In genomic region chr4:122960321-122961099, GRCm38 (mm10) we compare ENCODE assay signal across 8 mouse cellular contexts. TPM values are rescaled to one million over a fixed set of nuclear protein-coding genes. Genes with fewer than 3 reads are reported as not detected.
DNase-seq lines count a peak whose midpoint lies in the region; ATAC-seq and TF ChIP-seq lines count a peak whose summit lies in the region.

No protein-coding gene starts in this region.

- H3K4me1 ChIP-seq in heart, embryonic 12.5 days (replicated peaks): peaks cover 38% of the 10 kb centered on the region
- peaks cover 6% of the 10 kb centered on the region for H3K4me1 ChIP-seq in embryonic fibroblast, embryonic 13.5 days (ENCODE audit: control insufficient read depth, insufficient read depth, low read length)
- peaks cover 35% of the 10 kb centered on the region for H3K4me1 ChIP-seq in midbrain, embryonic 15.5 days

- H3K4me3 ChIP-seq in heart, embryonic 12.5 days: peak overlapping the region; percentile 54
- H3K4me3 ChIP-seq in embryonic fibroblast, embryonic 13.5 days (ENCODE audit: insufficient read depth, low read length): peak overlapping the region; percentile 91
- peak overlapping the region; percentile 72 for H3K4me3 ChIP-seq in midbrain, embryonic 15.5 days

- DNase-seq in heart, postnatal 25 days (ENCODE audit: low spot score): no peak
- DNase-seq in ES-CJ7 (ENCODE audit: low read depth, low spot score): peak; percentile 47
- peak; percentile 32 to 37 for DNase-seq in kidney, postnatal 4 days
- no peak for DNase-seq in spleen, postnatal 10 days (ENCODE audit: low spot score in 2 of 2)
- DNase-seq in natural killer cell, adult 2 months (ENCODE audit: low spot score in 2 of 2): no peak

- TF ChIP-seq CTCF in embryonic fibroblast, embryonic 13.5 days (IDR thresholded peaks at IDR 0.05; ENCODE audit: borderline replicate concordance, insufficient read depth, low read length): no peak

- no peaks in the 10 kb centered on the region for H3K9me3 ChIP-seq in heart, embryonic 12.5 days (replicated peaks)
- no peaks in the 10 kb centered on the region for H3K9me3 ChIP-seq in midbrain, embryonic 15.5 days

- WGBS in heart, embryonic 12.5 days: under 1% methylated on average over 43 of the region's 43 CpGs
- WGBS in midbrain, embryonic 15.5 days: under 1% methylated on average over 43 of the region's 43 CpGs

- no peaks in the 10 kb centered on the region for H3K36me3 ChIP-seq in heart, embryonic 12.5 days
- H3K36me3 ChIP-seq in midbrain, embryonic 15.5 days (replicated peaks): no peaks in the 10 kb centered on the region

- H3K9ac ChIP-seq in heart, embryonic 12.5 days: peak overlapping the region; percentile 49
- peak overlapping the region; percentile 56 for H3K9ac ChIP-seq in midbrain, embryonic 15.5 days

- H3K4me2 ChIP-seq in heart, embryonic 12.5 days: peak overlapping the region; percentile 89
- peak overlapping the region; percentile 100 for H3K4me2 ChIP-seq in midbrain, embryonic 15.5 days

- intact Hi-C loops in heart, postnatal 25 days (cut with DNase I): no loop called here

- no peak for TF ChIP-seq POLR2A in embryonic fibroblast, embryonic 13.5 days (IDR thresholded peaks at IDR 0.05; ENCODE audit: low read depth, low read length)

- peak; percentile 20; the same call in 1 of the 2 replicates for ATAC-seq in heart, embryonic 12.5 days (ENCODE audit: insufficient number of reproducible peaks, low FRiP score)
- peak; percentile 76 for ATAC-seq in midbrain, embryonic 15.5 days (replicated peaks)

- H3K27ac ChIP-seq in heart, embryonic 12.5 days (ENCODE audit: poor library complexity, severe bottlenecking): no peak overlapping the region
- H3K27ac ChIP-seq in embryonic fibroblast, embryonic 13.5 days (ENCODE audit: insufficient read depth, low read length): no peak overlapping the region
- peak overlapping the region; percentile 58 for H3K27ac ChIP-seq in midbrain, embryonic 15.5 days

- peaks cover 68% of the 10 kb centered on the region for H3K27me3 ChIP-seq in heart, embryonic 12.5 days (replicated peaks)
- H3K27me3 ChIP-seq in midbrain, embryonic 15.5 days (replicated peaks): peaks cover 5% of the 10 kb centered on the region

RNA-seq across cellular contexts. Expression of gene Mfsd2a, which starts 0.5 kb away (rescaled TPM):
- polyA plus RNA-seq in heart, embryonic 12.5 days (2016; fragmentation: Nextera tagmentation; extraction: Ambion mirVana): 1.1 and 1.8 TPM in 2 replicates
- total RNA-seq in heart, postnatal 25 days (2021): not detected
- 2.8 and 4.3 TPM in 2 replicates for polyA plus RNA-seq in embryonic fibroblast, embryonic 13.5 days (2011; ENCODE audit: insufficient read length, low read depth, missing spikeins)
- 33.4 and 36.0 TPM in 2 replicates for polyA plus RNA-seq in midbrain, embryonic 15.5 days (2015; fragmentation: Nextera tagmentation; extraction: Ambion mirVana)

RNA-seq across cellular contexts. Expression of gene Mycl, which starts 34.9 kb away (rescaled TPM):
- polyA plus RNA-seq in heart, embryonic 12.5 days (2016; fragmentation: Nextera tagmentation; extraction: Ambion mirVana): 0.74 and 1.2 TPM in 2 replicates
- under 1 TPM; 0.08 to 0.53 TPM for total RNA-seq in heart, postnatal 25 days (2021)
- polyA plus RNA-seq in embryonic fibroblast, embryonic 13.5 days (2011; ENCODE audit: insufficient read length, low read depth, missing spikeins): 4.1 and 7.1 TPM in 2 replicates
- 83.1 and 86.7 TPM in 2 replicates for polyA plus RNA-seq in midbrain, embryonic 15.5 days (2015; fragmentation: Nextera tagmentation; extraction: Ambion mirVana)

RNA-seq across cellular contexts. Expression of gene Trit1, which starts 55.9 kb away (rescaled TPM):
- polyA plus RNA-seq in heart, embryonic 12.5 days (2016; fragmentation: Nextera tagmentation; extraction: Ambion mirVana): 13.4 and 14.3 TPM in 2 replicates
- 1 to 10 TPM; 5.4 to 6.4 TPM for total RNA-seq in heart, postnatal 25 days (2021)
- 11.2 and 15.7 TPM in 2 replicates for polyA plus RNA-seq in embryonic fibroblast, embryonic 13.5 days (2011; ENCODE audit: insufficient read length, low read depth, missing spikeins)
- 25.3 and 25.8 TPM in 2 replicates for polyA plus RNA-seq in midbrain, embryonic 15.5 days (2015; fragmentation: Nextera tagmentation; extraction: Ambion mirVana)

Comparison
In these comparisons a context has a peak if more than half of its experiments do, and no peak if none do; other contexts are left out.
1. DNase-seq: peak in ES-CJ7 (single experiment) and kidney, postnatal 4 days (2 of 2); none in heart, postnatal 25 days (single experiment), spleen, postnatal 10 days (0 of 2) and natural killer cell, adult 2 months (0 of 2).
2. RNA of gene Mycl, which starts 34.9 kb away (polyA plus RNA-seq): 83.1 to 86.7 TPM in midbrain, embryonic 15.5 days; 4.1 to 7.1 TPM in embryonic fibroblast, embryonic 13.5 days and 0.74 to 1.2 TPM in heart, embryonic 12.5 days; every median in the first group is over 10 times any median in the second.
3. Peak in every context shown above with its lines, with median percentiles within 50 percentile points of each other: H3K4me3 ChIP-seq.